Mouse (Mus musculus): ENCODE results near the gene Flt3.

Gene Flt3

GRCm38 (mm10) chr5:147399843-147400504 lies at the start of gene Flt3:
Flt3 (minus strand) TSS chr5:147400489.
- DNase-seq (ENCODE audit: low read depth, low spot score): no peak

GRCm38 (mm10) chr5:147448933-147449332 lies 48.6 kb upstream of the Flt3 start:
- DNase-seq (ENCODE audit: low read depth, low spot score): no peak

GRCm38 (mm10) chr5:147448526-147448925 lies 48.2 kb upstream of the Flt3 start:
- DNase-seq (ENCODE audit: low read depth, low spot score): no peak

- DNase-seq (ENCODE audit: low read depth, low spot score): no peak
Measured at GRCm38 (mm10) chr5:147445252-147445651, 45.0 kb upstream of the Flt3 start.

- no peak for DNase-seq (ENCODE audit: low read depth, low spot score)
Measured at GRCm38 (mm10) chr5:147444757-147445156, 44.5 kb upstream of the Flt3 start.

- DNase-seq (ENCODE audit: low read depth, low spot score): no peak
Measured at GRCm38 (mm10) chr5:147444298-147444697, 44.0 kb upstream of the Flt3 start.

- DNase-seq (ENCODE audit: low read depth, low spot score): peak; percentile 46
Measured at GRCm38 (mm10) chr5:147442741-147443140, 42.5 kb upstream of the Flt3 start.

GRCm38 (mm10) chr5:147441979-147442378 lies 41.7 kb upstream of the Flt3 start:
- no peak for DNase-seq (ENCODE audit: low read depth, low spot score)

- no peak for DNase-seq (ENCODE audit: low read depth, low spot score)
Measured at GRCm38 (mm10) chr5:147440996-147441507, 40.8 kb upstream of the Flt3 start.

GRCm38 (mm10) chr5:147436491-147436890 lies 36.2 kb upstream of the Flt3 start:
- no peak for DNase-seq (ENCODE audit: low read depth, low spot score)

- DNase-seq (ENCODE audit: low read depth, low spot score): no peak
Measured at GRCm38 (mm10) chr5:147435751-147436150, 35.5 kb upstream of the Flt3 start.

GRCm38 (mm10) chr5:147435224-147435623 lies 34.9 kb upstream of the Flt3 start:
- DNase-seq (ENCODE audit: low read depth, low spot score): no peak

GRCm38 (mm10) chr5:147432927-147433326 lies 32.6 kb upstream of the Flt3 start:
- DNase-seq (ENCODE audit: low read depth, low spot score): no peak

- DNase-seq (ENCODE audit: low read depth, low spot score): peak; percentile 52
Measured at GRCm38 (mm10) chr5:147430936-147431839, 30.9 kb upstream of the Flt3 start.

- DNase-seq (ENCODE audit: low read depth, low spot score): no peak
Measured at GRCm38 (mm10) chr5:147430361-147430935, 30.2 kb upstream of the Flt3 start.

- peak; percentile 93 for DNase-seq (ENCODE audit: low read depth, low spot score)
Measured at GRCm38 (mm10) chr5:147429535-147430305, 29.4 kb upstream of the Flt3 start, which contains the start of gene Pan3. Pan3 (plus strand) TSS chr5:147430161.

- DNase-seq (ENCODE audit: low read depth, low spot score): no peak
Measured at GRCm38 (mm10) chr5:147426048-147426805, 25.9 kb upstream of the Flt3 start.

- no peak for DNase-seq (ENCODE audit: low read depth, low spot score)
Measured at GRCm38 (mm10) chr5:147423612-147424011, 23.3 kb upstream of the Flt3 start.

- DNase-seq (ENCODE audit: low read depth, low spot score): peak; percentile 86
Measured at GRCm38 (mm10) chr5:147418394-147419121, 18.3 kb upstream of the Flt3 start.

GRCm38 (mm10) chr5:147417986-147418385 lies 17.7 kb upstream of the Flt3 start:
- no peak for DNase-seq (ENCODE audit: low read depth, low spot score)
